Comparison of ENCODE assay signal across 20 mouse cellular contexts in the genomic region with DNA sequence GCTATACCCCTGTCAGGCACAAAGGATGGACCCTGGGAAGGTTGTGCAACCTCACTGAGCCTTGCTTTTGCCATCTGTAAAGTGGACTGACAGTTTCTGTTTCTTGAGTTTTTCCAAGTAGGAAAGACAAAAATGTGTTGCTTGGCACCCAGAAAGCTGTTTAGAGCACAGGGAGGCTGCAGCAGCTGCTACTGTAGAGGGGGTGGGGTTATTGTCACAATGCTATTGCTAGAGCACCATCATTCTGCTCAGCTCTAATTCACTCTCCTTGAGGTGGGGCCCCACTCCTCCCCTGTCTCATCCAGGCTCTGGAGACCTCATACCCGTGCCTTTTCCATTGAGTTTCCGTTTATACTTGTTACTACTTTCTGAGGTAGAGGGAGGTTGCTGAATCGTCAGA.
DNase-seq lines count a peak whose midpoint lies in the region; ATAC-seq and TF ChIP-seq lines count a peak whose summit lies in the region.
"Had no signal": no experiment of that assay in that cellular context is flagged by ENCODE, and none has a peak within 500 bp of the region (broad histone marks: within the 10 kb centered on the region; RNA-seq: fewer than 3 reads in every experiment).

No protein-coding gene starts in this region.

- no peak overlapping the region for H3K9ac ChIP-seq in forebrain, embryonic 16.5 days (replicated peaks; ENCODE audit: low read depth, low read length)
- no peak overlapping the region for H3K9ac ChIP-seq in kidney, embryonic 14.5 days (ENCODE audit: low read depth, low read length)
- H3K9ac ChIP-seq: embryonic facial prominence, embryonic 12.5 days; hindbrain, embryonic 15.5 days; liver, postnatal 0 days; midbrain, embryonic 15.5 days had no signal

- H3K4me3 ChIP-seq in forebrain, embryonic 16.5 days (replicated peaks; ENCODE audit: low read length) = no peak overlapping the region
- H3K4me3 ChIP-seq in olfactory bulb, adult 2 months (ENCODE audit: insufficient read depth, low read depth, low read length) = no peak overlapping the region
- H3K4me3 ChIP-seq in kidney, embryonic 14.5 days (ENCODE audit: low read length) = no peak overlapping the region
- H3K4me3 ChIP-seq: embryonic facial prominence, embryonic 12.5 days; heart, embryonic 10.5 days; hindbrain, embryonic 15.5 days; midbrain, embryonic 15.5 days had no signal

- intact Hi-C loops in left cerebral cortex, postnatal 25 days (cut with DNase I) = loop anchor here (5.0 kb wide), 1 partner anchor 210 kb away; no protein-coding TSS in a partner anchor
- intact Hi-C loops in left cerebral cortex, postnatal 10 days (cut with DNase I) = loop anchor here (10.0 kb wide), 1 partner anchor 208 kb away; no protein-coding TSS in a partner anchor

- H3K27ac ChIP-seq in forebrain, embryonic 16.5 days (ENCODE audit: low read length) = no peak overlapping the region
- H3K27ac ChIP-seq in olfactory bulb, adult 2 months (ENCODE audit: insufficient read depth, low read depth, low read length) = peak overlapping the region; percentile 18; the same call in 1 of the 2 replicates
- no peak overlapping the region for H3K27ac ChIP-seq in kidney, embryonic 14.5 days (ENCODE audit: low read depth, low read length)
- H3K27ac ChIP-seq: embryonic facial prominence, embryonic 12.5 days; heart, embryonic 10.5 days; hindbrain, embryonic 15.5 days; macrophage; midbrain, embryonic 15.5 days had no signal

- WGBS in forebrain, embryonic 16.5 days = 66% methylated on average over 3 of the region's 3 CpGs
- WGBS in olfactory bulb, adult 2 months = 48% methylated on average over 3 of the region's 3 CpGs
- WGBS in kidney, embryonic 14.5 days = 66% methylated on average over 3 of the region's 3 CpGs

- H3K27me3 ChIP-seq in forebrain, embryonic 16.5 days (replicated peaks; ENCODE audit: control insufficient read depth, insufficient read depth, low read length) = no peaks in the 10 kb centered on the region
- no peaks in the 10 kb centered on the region for H3K27me3 ChIP-seq in kidney, embryonic 14.5 days (ENCODE audit: control insufficient read depth, insufficient read depth, low read length)
- H3K27me3 ChIP-seq: embryonic facial prominence, embryonic 12.5 days; hindbrain, embryonic 15.5 days; midbrain, embryonic 15.5 days had no signal

- H3K4me1 ChIP-seq in forebrain, embryonic 16.5 days (replicated peaks; ENCODE audit: control insufficient read depth, insufficient read depth, low read length) = peaks cover 16% of the 10 kb centered on the region
- H3K4me1 ChIP-seq in olfactory bulb, adult 2 months (ENCODE audit: control insufficient read depth, insufficient read depth, low read length) = peaks cover 18% of the 10 kb centered on the region
- no peaks in the 10 kb centered on the region for H3K4me1 ChIP-seq in kidney, embryonic 14.5 days (ENCODE audit: control insufficient read depth, insufficient read depth, low read length)

- H3K9me3 ChIP-seq in forebrain, embryonic 16.5 days (ENCODE audit: control insufficient read depth, low read length) = 0 out of 2 replicates have a peak, but pooled peaks cover 2% of the 10 kb centered on the region
- H3K9me3 ChIP-seq in kidney, embryonic 14.5 days (ENCODE audit: control insufficient read depth, low read length) = no peaks in the 10 kb centered on the region
- H3K9me3 ChIP-seq: embryonic facial prominence, embryonic 12.5 days; heart, embryonic 10.5 days; hindbrain, embryonic 15.5 days had no signal

- no peak overlapping the region for H3K4me2 ChIP-seq in forebrain, embryonic 16.5 days (ENCODE audit: low read length)
- no peak overlapping the region for H3K4me2 ChIP-seq in kidney, embryonic 14.5 days (replicated peaks; ENCODE audit: low read depth, low read length)
- H3K4me2 ChIP-seq: embryonic facial prominence, embryonic 12.5 days; hindbrain, embryonic 15.5 days; midbrain, embryonic 15.5 days had no signal

- no peak for TF ChIP-seq POLR2A in olfactory bulb, adult 2 months (IDR thresholded peaks at IDR 0.05; ENCODE audit: insufficient read depth, low read depth, low read length)

- peak; percentile 69 for ATAC-seq in frontal cortex, adult (ENCODE audit: low TSS enrichment)
- ATAC-seq in forebrain, embryonic 16.5 days = peak; percentile 39; the same call in 1 of the 2 replicates
- no peak for ATAC-seq in kidney, embryonic 14.5 days (ENCODE audit: low FRiP score, low TSS enrichment)
- ATAC-seq: liver, postnatal 0 days; lung, postnatal 0 days; midbrain, embryonic 15.5 days had no signal

- TF ChIP-seq CTCF in olfactory bulb, adult 2 months (IDR thresholded peaks at IDR 0.05; ENCODE audit: insufficient read depth, low read depth, low read length) = no peak

- no peak for DNase-seq in frontal cortex, postnatal 10 days (ENCODE audit: low spot score in 2 of 2)
- peak; percentile 27 to 73 for DNase-seq in left cerebral cortex, postnatal 25 days (ENCODE audit: low spot score in 2 of 2)
- DNase-seq in left cerebral cortex, postnatal 10 days (ENCODE audit: extremely low spot score in 1 of 2, low spot score in 2 of 2) = no peak
- DNase-seq in thymus, postnatal 4 days = no peak
- DNase-seq: adrenal gland, postnatal 25 days; cerebellum, adult 11-12 months; cerebellum, postnatal 25 days; kidney, adult 2 months; kidney, postnatal 10 days; liver, postnatal 0 days had no signal

- no peaks in the 10 kb centered on the region for H3K36me3 ChIP-seq in forebrain, embryonic 16.5 days (ENCODE audit: control insufficient read depth, insufficient read depth)
- H3K36me3 ChIP-seq in kidney, embryonic 14.5 days (ENCODE audit: control insufficient read depth, insufficient read depth, low read length) = no peaks in the 10 kb centered on the region
- H3K36me3 ChIP-seq: embryonic facial prominence, embryonic 12.5 days; heart, embryonic 10.5 days; hindbrain, embryonic 15.5 days; midbrain, embryonic 15.5 days had no signal

Comparison
In these comparisons a context has a peak if more than half of its experiments do, and no peak if none do; other contexts are left out.
1. DNase-seq: peak in left cerebral cortex, postnatal 25 days (2 of 2); none in frontal cortex, postnatal 10 days (0 of 2), left cerebral cortex, postnatal 10 days (0 of 2) and thymus, postnatal 4 days (single experiment).